Mouse (Mus musculus): Measurements from ENCODE around the gene Mthfr. TPM values are rescaled to one million over a fixed set of nuclear protein-coding genes. Genes with fewer than 3 reads are reported as not detected.

The Mthfr gene
- polyA plus RNA-seq, 1 experiment from 2014 or later = 9.8 TPM

GRCm38 (mm10) chr4:148015418-148015817, 23.5 kb upstream of the Mthfr start:
- Histone ChIP-seq H3K27me3 (no peaks in the 10 kb centered on the region), H3K4me1 (replicated peaks) (no peaks in the 10 kb centered on the region), H3K9ac (no peak overlapping the region), H3K9me3 (replicated peaks) (no peaks in the 10 kb centered on the region), H3K27ac (replicated peaks) (no peak overlapping the region), H3K4me2 (no peak overlapping the region), H3K4me3 (replicated peaks) (no peak overlapping the region), H3K36me3 (replicated peaks) (peaks cover 68% of the 10 kb centered on the region)
- 76% methylated on average over 10 of the region's 10 CpGs for WGBS (ENCODE audit: insufficient replicate concordance)
- ATAC-seq (ENCODE audit: insufficient read depth) = no peak

GRCm38 (mm10) chr4:148016981-148017380, 21.9 kb upstream of the Mthfr start:
- ATAC-seq (ENCODE audit: insufficient read depth) = no peak
- Histone ChIP-seq H3K9ac (no peak overlapping the region), H3K9me3 (replicated peaks) (no peaks in the 10 kb centered on the region), H3K4me3 (replicated peaks) (no peak overlapping the region), H3K4me2 (no peak overlapping the region), H3K27me3 (no peaks in the 10 kb centered on the region), H3K36me3 (replicated peaks) (peaks cover 69% of the 10 kb centered on the region), H3K4me1 (replicated peaks) (no peaks in the 10 kb centered on the region), H3K27ac (replicated peaks) (no peak overlapping the region)
- WGBS (ENCODE audit: insufficient replicate concordance) = 70% methylated on average over 3 of the region's 3 CpGs

GRCm38 (mm10) chr4:148018410-148018809, 20.5 kb upstream of the Mthfr start:
- Histone ChIP-seq H3K36me3 (replicated peaks) (peaks cover 67% of the 10 kb centered on the region), H3K9ac (no peak overlapping the region), H3K4me3 (replicated peaks) (no peak overlapping the region), H3K27ac (replicated peaks) (no peak overlapping the region), H3K4me1 (replicated peaks) (no peaks in the 10 kb centered on the region), H3K9me3 (replicated peaks) (no peaks in the 10 kb centered on the region), H3K27me3 (no peaks in the 10 kb centered on the region), H3K4me2 (no peak overlapping the region)
- 67% methylated on average over 2 of the region's 2 CpGs for WGBS (ENCODE audit: insufficient replicate concordance)
- no peak for ATAC-seq (ENCODE audit: insufficient read depth)

GRCm38 (mm10) chr4:148024003-148024402, 14.9 kb upstream of the Mthfr start:
- Histone ChIP-seq H3K36me3 (replicated peaks) (peaks cover 58% of the 10 kb centered on the region), H3K4me1 (replicated peaks) (no peaks in the 10 kb centered on the region), H3K9ac (no peak overlapping the region), H3K9me3 (replicated peaks) (no peaks in the 10 kb centered on the region), H3K4me3 (replicated peaks) (no peak overlapping the region), H3K27ac (replicated peaks) (no peak overlapping the region), H3K4me2 (no peak overlapping the region), H3K27me3 (no peaks in the 10 kb centered on the region)
- WGBS (ENCODE audit: insufficient replicate concordance) = 74% methylated on average over 3 of the region's 3 CpGs
- ATAC-seq (ENCODE audit: insufficient read depth) = no peak

GRCm38 (mm10) chr4:148029297-148029696, 9.6 kb upstream of the Mthfr start:
- ATAC-seq (ENCODE audit: insufficient read depth) = no peak
- Histone ChIP-seq H3K4me2 (no peak overlapping the region), H3K36me3 (replicated peaks) (peaks cover 33% of the 10 kb centered on the region; the same call in 1 of the 2 replicates), H3K9ac (no peak overlapping the region), H3K9me3 (replicated peaks) (no peaks in the 10 kb centered on the region), H3K27ac (replicated peaks) (no peak overlapping the region), H3K4me1 (replicated peaks) (no peaks in the 10 kb centered on the region), H3K4me3 (replicated peaks) (no peak overlapping the region), H3K27me3 (no peaks in the 10 kb centered on the region)
- WGBS (ENCODE audit: insufficient replicate concordance) = 88% methylated on average over 7 of the region's 7 CpGs

GRCm38 (mm10) chr4:148030506-148030905, 8.4 kb upstream of the Mthfr start:
- WGBS (ENCODE audit: insufficient replicate concordance) = 76% methylated on average over 5 of the region's 5 CpGs

GRCm38 (mm10) chr4:148033858-148034410, 4.9 kb upstream of the Mthfr start:
- H3K9me3 ChIP-seq (replicated peaks) = no peaks in the 10 kb centered on the region
- 56% methylated on average over 7 of the region's 7 CpGs for WGBS (ENCODE audit: insufficient replicate concordance)
- H3K36me3 ChIP-seq (replicated peaks) = peaks cover 10% of the 10 kb centered on the region
- peaks cover 13% of the 10 kb centered on the region for H3K4me1 ChIP-seq (replicated peaks)
- H3K27ac ChIP-seq (replicated peaks) = no peak overlapping the region
- no peak overlapping the region for H3K9ac ChIP-seq
- ATAC-seq (ENCODE audit: insufficient read depth) = no peak
- no peaks in the 10 kb centered on the region for H3K27me3 ChIP-seq
- H3K4me2 ChIP-seq = no peak overlapping the region
- no peak overlapping the region for H3K4me3 ChIP-seq (replicated peaks)

More at GRCm38 (mm10) chr4:148030506-148030905, 8.4 kb upstream of the Mthfr start:
- ATAC-seq (ENCODE audit: insufficient read depth) = no peak
- H3K4me3 ChIP-seq (replicated peaks) = no peak overlapping the region
- peaks cover 26% of the 10 kb centered on the region for H3K36me3 ChIP-seq (replicated peaks)
- no peaks in the 10 kb centered on the region for H3K9me3 ChIP-seq (replicated peaks)
- no peak overlapping the region for H3K9ac ChIP-seq
- H3K4me1 ChIP-seq (replicated peaks) = no peaks in the 10 kb centered on the region
- H3K4me2 ChIP-seq = no peak overlapping the region
- H3K27me3 ChIP-seq = no peaks in the 10 kb centered on the region
- no peak overlapping the region for H3K27ac ChIP-seq (replicated peaks)

GRCm38 (mm10) chr4:148035440-148035839, 3.4 kb upstream of the Mthfr start:
- WGBS (ENCODE audit: insufficient replicate concordance) = 75% methylated on average over 3 of the region's 3 CpGs

GRCm38 (mm10) chr4:148038079-148038599, 738 bp upstream of the Mthfr start:
- 7% methylated on average over 26 of the region's 26 CpGs for WGBS (ENCODE audit: insufficient replicate concordance)
- H3K27ac ChIP-seq (replicated peaks) = peak overlapping the region; percentile 87
- no peaks in the 10 kb centered on the region for H3K9me3 ChIP-seq (replicated peaks)
- H3K4me3 ChIP-seq (replicated peaks) = peak overlapping the region; percentile 85
- peaks cover 13% of the 10 kb centered on the region for H3K36me3 ChIP-seq (replicated peaks)
- peak overlapping the region; percentile 69 for H3K9ac ChIP-seq
- H3K4me1 ChIP-seq (replicated peaks) = peaks cover 54% of the 10 kb centered on the region
- peak overlapping the region; percentile 88 for H3K4me2 ChIP-seq
- ATAC-seq (ENCODE audit: insufficient read depth) = no peak
- H3K27me3 ChIP-seq = no peaks in the 10 kb centered on the region

More at GRCm38 (mm10) chr4:148035440-148035839, 3.4 kb upstream of the Mthfr start:
- Histone ChIP-seq H3K4me3 (replicated peaks) (no peak overlapping the region), H3K4me2 (no peak overlapping the region), H3K4me1 (replicated peaks) (peaks cover 27% of the 10 kb centered on the region), H3K9me3 (replicated peaks) (no peaks in the 10 kb centered on the region), H3K27ac (replicated peaks) (no peak overlapping the region), H3K9ac (no peak overlapping the region), H3K36me3 (replicated peaks) (peaks cover 3% of the 10 kb centered on the region; the same call in 1 of the 2 replicates), H3K27me3 (no peaks in the 10 kb centered on the region)
- ATAC-seq (ENCODE audit: insufficient read depth) = no peak

- Histone ChIP-seq H3K27ac (replicated peaks) (peak overlapping the region; percentile 96), H3K36me3 (replicated peaks) (peaks cover 22% of the 10 kb centered on the region), H3K4me1 (replicated peaks) (peaks cover 64% of the 10 kb centered on the region), H3K9ac (peak overlapping the region; percentile 82), H3K9me3 (replicated peaks) (no peaks in the 10 kb centered on the region), H3K4me3 (replicated peaks) (peak overlapping the region; percentile 85), H3K4me2 (peak overlapping the region; percentile 88), H3K27me3 (no peaks in the 10 kb centered on the region)
- 18% methylated on average over 19 of the region's 19 CpGs for WGBS (ENCODE audit: insufficient replicate concordance)
- peak; percentile 20 for ATAC-seq (ENCODE audit: insufficient read depth)
Measured at GRCm38 (mm10) chr4:148039254-148040028, 564 bp downstream of the Mthfr start.

- peaks cover 72% of the 10 kb centered on the region for H3K4me1 ChIP-seq (replicated peaks)
- WGBS (ENCODE audit: insufficient replicate concordance) = 59% methylated on average over 15 of the region's 15 CpGs
Measured at GRCm38 (mm10) chr4:148040029-148040830, 1.4 kb downstream of the Mthfr start.

More at GRCm38 (mm10) chr4:148040029-148040830, 1.4 kb downstream of the Mthfr start:
- H3K27ac ChIP-seq (replicated peaks) = peak overlapping the region; percentile 96
- H3K27me3 ChIP-seq = no peaks in the 10 kb centered on the region
- peak overlapping the region; percentile 88 for H3K4me2 ChIP-seq
- peak overlapping the region; percentile 82 for H3K9ac ChIP-seq
- ATAC-seq (ENCODE audit: insufficient read depth) = no peak
- H3K36me3 ChIP-seq (replicated peaks) = peaks cover 30% of the 10 kb centered on the region
- peak overlapping the region; percentile 85 for H3K4me3 ChIP-seq (replicated peaks)
- H3K9me3 ChIP-seq (replicated peaks) = no peaks in the 10 kb centered on the region
